Mouse (Mus musculus): Measurements from ENCODE around the gene Gm9803. TPM values are rescaled to one million over a fixed set of nuclear protein-coding genes. Genes with fewer than 3 reads are reported as not detected.

Gene Gm9803
- total RNA-seq, 2 experiments from 2014 or later: 12.2 TPM; not detected in 1

- intact Hi-C loops (cut with DNase I): no loop called here
- DNase-seq (ENCODE audit: low spot score in 2 of 2): no peak
Measured at GRCm38 (mm10) chr10:43507051-43507450, 16.8 kb upstream of the Gm9803 start.

- no peak for DNase-seq (ENCODE audit: low spot score in 2 of 2)
- intact Hi-C loops (cut with DNase I): no loop called here
Measured at GRCm38 (mm10) chr10:43509228-43509627, 14.7 kb upstream of the Gm9803 start.

- no peak for DNase-seq (ENCODE audit: low spot score in 2 of 2)
- intact Hi-C loops (cut with DNase I): no loop called here
Measured at GRCm38 (mm10) chr10:43512976-43513375, 10.9 kb upstream of the Gm9803 start.

- intact Hi-C loops (cut with DNase I): no loop called here
- no peak for DNase-seq (ENCODE audit: low spot score in 2 of 2)
Measured at GRCm38 (mm10) chr10:43516992-43517660, 6.8 kb upstream of the Gm9803 start.

- no peak for DNase-seq (ENCODE audit: low spot score in 2 of 2)
- intact Hi-C loops (cut with DNase I): no loop called here
Measured at GRCm38 (mm10) chr10:43517836-43518235, 6.0 kb upstream of the Gm9803 start.

- intact Hi-C loops (cut with DNase I): no loop called here
- DNase-seq (ENCODE audit: low spot score in 2 of 2): no peak
Measured at GRCm38 (mm10) chr10:43518368-43518767, 5.5 kb upstream of the Gm9803 start.

GRCm38 (mm10) chr10:43519977-43520376 is 3.9 kb upstream of the Gm9803 start:
- intact Hi-C loops (cut with DNase I): no loop called here
- no peak for DNase-seq (ENCODE audit: low spot score in 2 of 2)

- intact Hi-C loops (cut with DNase I): no loop called here
- no peak for DNase-seq (ENCODE audit: low spot score in 2 of 2)
Measured at GRCm38 (mm10) chr10:43527283-43528269, 3.7 kb downstream of the Gm9803 start.

GRCm38 (mm10) chr10:43534382-43534781 is 10.5 kb downstream of the Gm9803 start:
- DNase-seq (ENCODE audit: low spot score in 2 of 2): no peak
- intact Hi-C loops (cut with DNase I): no loop called here

- intact Hi-C loops (cut with DNase I): no loop called here
- DNase-seq (ENCODE audit: low spot score in 2 of 2): no peak
Measured at GRCm38 (mm10) chr10:43537652-43538051, 13.8 kb downstream of the Gm9803 start.

- DNase-seq (ENCODE audit: low spot score in 2 of 2): no peak
- intact Hi-C loops (cut with DNase I): no loop called here
Measured at GRCm38 (mm10) chr10:43538831-43539230, 14.9 kb downstream of the Gm9803 start.

GRCm38 (mm10) chr10:43539746-43540310 is 15.9 kb downstream of the Gm9803 start:
- no peak for DNase-seq (ENCODE audit: low spot score in 2 of 2)
- intact Hi-C loops (cut with DNase I): loop anchor here (2.0 kb wide), 1 partner anchor 61 kb away; the partner anchor contains the start of gene Bend3

GRCm38 (mm10) chr10:43540442-43541152 is 16.7 kb downstream of the Gm9803 start, which contains the start of gene 1700021F05Rik:
1700021F05Rik (minus strand) TSS chr10:43540994.
- peak; percentile 93 to 95 for DNase-seq (ENCODE audit: low spot score in 2 of 2)
- intact Hi-C loops (cut with DNase I): loop anchor here (2.0 kb wide), 1 partner anchor 62 kb away; the partner anchor contains the start of gene Bend3

- no peak for DNase-seq (ENCODE audit: low spot score in 2 of 2)
- intact Hi-C loops (cut with DNase I): loop anchor here (2.0 kb wide), 1 partner anchor 62 kb away; the partner anchor contains the start of gene Bend3
Measured at GRCm38 (mm10) chr10:43541153-43541544, 17.3 kb downstream of the Gm9803 start.

- no peak for DNase-seq (ENCODE audit: low spot score in 2 of 2)
- intact Hi-C loops (cut with DNase I): no loop called here
Measured at GRCm38 (mm10) chr10:43549411-43549810, 25.5 kb downstream of the Gm9803 start.

GRCm38 (mm10) chr10:43550923-43551322 is 27.0 kb downstream of the Gm9803 start:
- DNase-seq (ENCODE audit: low spot score in 2 of 2): no peak
- intact Hi-C loops (cut with DNase I): no loop called here

- intact Hi-C loops (cut with DNase I): no loop called here
- no peak for DNase-seq (ENCODE audit: low spot score in 2 of 2)
Measured at GRCm38 (mm10) chr10:43551388-43551787, 27.5 kb downstream of the Gm9803 start.

- intact Hi-C loops (cut with DNase I): no loop called here
- no peak for DNase-seq (ENCODE audit: low spot score in 2 of 2)
Measured at GRCm38 (mm10) chr10:43557630-43558165, 33.8 kb downstream of the Gm9803 start.

- intact Hi-C loops (cut with DNase I): no loop called here
- DNase-seq (ENCODE audit: low spot score in 2 of 2): no peak
Measured at GRCm38 (mm10) chr10:43559313-43559712, 35.4 kb downstream of the Gm9803 start.

Measured in left cerebral cortex, postnatal 36 days (tissue).